Mouse (Mus musculus): ENCODE results near the gene Tmc5. TPM values are rescaled to one million over a fixed set of nuclear protein-coding genes. Genes with fewer than 3 reads are reported as not detected.
A peak's percentile ranks its signal among the peaks of the same experiment; 100 is the strongest.

Tmc5 gene
- polyA plus RNA-seq, 1 experiment, result 74.2 TPM

DNA sequence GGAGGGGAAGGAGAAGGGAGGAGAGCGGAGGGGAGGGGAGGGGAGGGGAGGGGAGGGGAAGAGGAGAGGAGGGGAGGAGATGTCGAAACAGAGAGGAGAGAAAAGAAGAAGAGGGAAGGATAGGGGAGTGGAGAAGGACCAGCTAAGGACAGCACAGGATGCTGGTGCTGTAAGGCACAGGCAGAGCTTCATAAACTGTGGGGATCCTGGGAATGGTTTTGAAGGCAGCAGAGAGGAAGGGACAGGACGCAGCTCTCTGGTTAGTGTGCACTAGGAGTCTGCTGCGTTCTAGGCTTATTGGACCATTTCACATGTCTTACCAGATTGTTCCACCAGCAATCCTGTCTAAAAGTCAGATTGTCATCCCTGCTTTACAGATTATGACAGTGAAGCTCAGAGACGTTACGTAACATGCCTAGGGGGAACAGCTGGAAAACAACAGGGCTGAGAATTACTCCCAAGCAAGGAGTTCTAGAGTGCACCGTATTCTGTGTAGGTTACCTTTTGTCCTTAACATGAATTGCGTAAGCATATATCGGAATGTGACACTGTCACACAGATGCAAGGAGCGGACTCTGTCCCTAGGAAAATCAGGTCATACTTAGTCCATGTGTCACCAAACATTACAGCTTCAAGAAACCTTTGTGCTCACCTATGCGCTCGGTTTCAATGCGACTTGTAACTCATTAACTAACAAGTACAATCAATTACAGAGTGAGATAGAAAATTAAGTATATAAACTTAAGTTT lies 30.6 kb downstream of the Tmc5 start:
- no peaks in the 10 kb centered on the region for H3K4me1 ChIP-seq (ENCODE audit: control insufficient read depth, insufficient read depth, low read length)
- no peak overlapping the region for H3K27ac ChIP-seq (ENCODE audit: control insufficient read depth, insufficient read depth, low read depth, low read length)
- H3K36me3 ChIP-seq (ENCODE audit: control insufficient read depth, insufficient read depth, low read length), result no peaks in the 10 kb centered on the region
- TF ChIP-seq POLR2A (IDR thresholded peaks at IDR 0.05; ENCODE audit: control insufficient read depth, low read depth, low read length) (no peak), CTCF (IDR thresholded peaks at IDR 0.05; ENCODE audit: control insufficient read depth, insufficient read depth, insufficient replicate concordance, low read depth, low read length) (no peak)
- no peaks in the 10 kb centered on the region for H3K27me3 ChIP-seq (ENCODE audit: control insufficient read depth, insufficient read depth, low read length)
- no peak overlapping the region for H3K4me3 ChIP-seq (ENCODE audit: control insufficient read depth, low read depth, low read length)

DNA sequence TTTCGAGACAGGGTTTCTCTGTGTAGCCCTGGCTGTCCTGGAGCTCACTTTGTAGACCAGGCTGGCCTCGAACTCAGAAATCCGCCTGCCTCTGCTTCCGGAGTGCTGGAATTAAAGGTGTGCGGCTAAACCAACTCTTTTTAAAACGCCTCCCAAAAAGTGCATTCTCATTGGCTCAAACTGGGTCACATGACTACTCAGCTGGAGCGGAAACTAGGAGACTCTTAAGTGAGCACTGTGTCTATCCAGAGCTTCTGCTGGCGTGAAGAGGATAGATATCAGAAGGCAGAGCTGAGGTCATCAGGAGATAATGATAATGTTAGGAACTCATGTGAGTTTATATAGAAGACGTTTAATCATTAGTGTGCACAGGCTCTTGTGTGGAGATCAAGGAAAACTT lies 36.0 kb downstream of the Tmc5 start:
- Histone ChIP-seq H3K27ac (ENCODE audit: control insufficient read depth, insufficient read depth, low read depth, low read length) (no peak overlapping the region), H3K27me3 (ENCODE audit: control insufficient read depth, insufficient read depth, low read length) (no peaks in the 10 kb centered on the region), H3K4me3 (ENCODE audit: control insufficient read depth, low read depth, low read length) (peak overlapping the region; percentile 11), H3K36me3 (ENCODE audit: control insufficient read depth, insufficient read depth, low read length) (no peaks in the 10 kb centered on the region), H3K4me1 (ENCODE audit: control insufficient read depth, insufficient read depth, low read length) (no peaks in the 10 kb centered on the region)
- TF ChIP-seq POLR2A (IDR thresholded peaks at IDR 0.05; ENCODE audit: control insufficient read depth, low read depth, low read length), result no peak
- TF ChIP-seq CTCF (IDR thresholded peaks at IDR 0.05; ENCODE audit: control insufficient read depth, insufficient read depth, insufficient replicate concordance, low read depth, low read length), result no peak

DNA sequence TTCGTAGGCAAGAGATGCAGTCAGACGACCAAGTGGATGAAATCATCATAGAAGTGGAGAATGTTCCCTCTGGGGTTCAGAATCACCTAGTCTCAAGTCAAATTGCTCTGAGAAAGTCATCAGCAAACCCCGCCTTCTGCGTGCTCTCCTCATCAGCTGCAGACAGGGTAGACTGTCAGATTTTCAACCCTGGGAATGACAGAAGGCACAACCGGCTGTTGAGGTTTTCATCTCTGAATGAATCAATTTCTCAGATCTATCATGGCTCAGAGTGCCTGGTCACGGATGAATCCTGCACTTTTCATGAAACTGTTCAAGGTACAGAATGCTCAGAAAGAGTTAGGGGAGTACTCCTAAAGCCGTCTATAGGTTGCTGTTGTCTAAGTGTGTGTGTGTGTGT lies 36.9 kb downstream of the Tmc5 start:
- H3K4me3 ChIP-seq (ENCODE audit: control insufficient read depth, low read depth, low read length), result peak overlapping the region; percentile 76
- no peak for TF ChIP-seq CTCF (IDR thresholded peaks at IDR 0.05; ENCODE audit: control insufficient read depth, insufficient read depth, insufficient replicate concordance, low read depth, low read length)
- no peak for TF ChIP-seq POLR2A (IDR thresholded peaks at IDR 0.05; ENCODE audit: control insufficient read depth, low read depth, low read length)
- no peaks in the 10 kb centered on the region for H3K27me3 ChIP-seq (ENCODE audit: control insufficient read depth, insufficient read depth, low read length)
- H3K36me3 ChIP-seq (ENCODE audit: control insufficient read depth, insufficient read depth, low read length), result no peaks in the 10 kb centered on the region
- H3K27ac ChIP-seq (ENCODE audit: control insufficient read depth, insufficient read depth, low read depth, low read length), result no peak overlapping the region
- no peaks in the 10 kb centered on the region for H3K4me1 ChIP-seq (ENCODE audit: control insufficient read depth, insufficient read depth, low read length)

DNA sequence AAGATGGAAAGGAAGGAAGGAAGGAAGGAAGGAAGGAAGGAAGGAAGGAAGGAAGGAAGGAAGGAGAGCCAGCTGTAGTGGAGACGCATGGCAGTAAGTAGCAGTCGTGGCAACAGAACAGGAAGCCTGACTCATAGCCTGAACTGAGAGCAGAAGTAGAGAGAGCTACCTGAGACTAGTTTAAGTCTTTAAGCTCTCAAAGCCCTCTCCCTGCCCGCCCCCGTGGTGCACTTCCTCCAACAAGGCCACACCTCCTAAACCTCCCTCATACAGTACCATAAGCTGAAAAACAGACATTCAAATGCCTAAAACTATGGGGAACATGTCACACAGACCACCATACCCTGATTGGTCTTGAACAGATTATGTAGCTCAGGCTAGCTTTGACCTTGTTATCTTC lies 40.4 kb downstream of the Tmc5 start:
- TF ChIP-seq POLR2A (IDR thresholded peaks at IDR 0.05; ENCODE audit: control insufficient read depth, low read depth, low read length) (no peak), CTCF (IDR thresholded peaks at IDR 0.05; ENCODE audit: control insufficient read depth, insufficient read depth, insufficient replicate concordance, low read depth, low read length) (no peak)
- Histone ChIP-seq H3K4me3 (ENCODE audit: control insufficient read depth, low read depth, low read length) (no peak overlapping the region), H3K27ac (ENCODE audit: control insufficient read depth, insufficient read depth, low read depth, low read length) (no peak overlapping the region), H3K27me3 (ENCODE audit: control insufficient read depth, insufficient read depth, low read length) (no peaks in the 10 kb centered on the region), H3K4me1 (ENCODE audit: control insufficient read depth, insufficient read depth, low read length) (no peaks in the 10 kb centered on the region), H3K36me3 (ENCODE audit: control insufficient read depth, insufficient read depth, low read length) (no peaks in the 10 kb centered on the region)

DNA sequence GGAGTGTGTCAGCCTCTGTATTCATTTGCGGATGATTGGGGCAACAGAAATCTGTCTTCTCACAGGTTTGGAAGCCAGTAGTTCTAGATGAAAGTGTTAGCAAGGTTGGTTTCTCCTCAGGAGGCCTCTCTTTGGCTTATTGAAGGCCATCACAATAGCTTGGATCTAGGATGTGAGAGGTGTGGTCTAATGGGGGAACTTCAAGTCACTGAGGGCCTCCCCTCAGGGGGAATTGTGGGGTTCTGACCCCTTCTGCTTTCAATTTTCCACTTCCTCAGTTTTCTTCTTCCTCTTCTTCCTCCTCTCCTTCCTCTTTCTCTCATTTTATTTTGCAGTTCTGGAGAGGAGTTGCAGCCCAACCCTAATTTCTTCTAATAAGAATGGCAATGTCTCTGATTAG lies 49.1 kb downstream of the Tmc5 start:
- TF ChIP-seq CTCF (IDR thresholded peaks at IDR 0.05; ENCODE audit: control insufficient read depth, insufficient read depth, insufficient replicate concordance, low read depth, low read length) (no peak), POLR2A (IDR thresholded peaks at IDR 0.05; ENCODE audit: control insufficient read depth, low read depth, low read length) (no peak)
- H3K4me3 ChIP-seq (ENCODE audit: control insufficient read depth, low read depth, low read length), result no peak overlapping the region
- no peaks in the 10 kb centered on the region for H3K36me3 ChIP-seq (ENCODE audit: control insufficient read depth, insufficient read depth, low read length)
- no peak overlapping the region for H3K27ac ChIP-seq (ENCODE audit: control insufficient read depth, insufficient read depth, low read depth, low read length)
- no peaks in the 10 kb centered on the region for H3K4me1 ChIP-seq (ENCODE audit: control insufficient read depth, insufficient read depth, low read length)
- H3K27me3 ChIP-seq (ENCODE audit: control insufficient read depth, insufficient read depth, low read length), result no peaks in the 10 kb centered on the region

DNA sequence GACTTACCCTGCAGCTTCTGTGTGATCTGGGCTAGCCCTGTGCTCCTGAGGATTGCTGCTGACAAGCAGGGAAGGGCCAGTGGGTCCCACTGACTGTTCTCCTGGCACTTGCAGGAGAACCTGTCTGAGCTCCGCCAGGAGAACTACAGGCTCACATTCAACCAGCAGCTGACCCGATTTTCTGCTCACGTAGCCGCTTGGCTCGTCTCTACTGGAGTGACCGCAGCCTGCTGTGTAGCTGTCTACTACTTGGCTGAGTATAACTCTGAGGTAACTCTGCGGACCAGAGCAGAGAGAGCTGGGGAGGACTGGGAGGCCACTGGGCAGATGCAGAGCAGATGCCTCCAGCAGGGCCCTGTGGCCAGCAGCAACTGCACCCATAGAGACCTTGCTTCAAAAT lies 52.2 kb downstream of the Tmc5 start:
- no peak overlapping the region for H3K4me3 ChIP-seq (ENCODE audit: control insufficient read depth, low read depth, low read length)
- H3K27ac ChIP-seq (ENCODE audit: control insufficient read depth, insufficient read depth, low read depth, low read length), result no peak overlapping the region
- no peaks in the 10 kb centered on the region for H3K4me1 ChIP-seq (ENCODE audit: control insufficient read depth, insufficient read depth, low read length)
- H3K36me3 ChIP-seq (ENCODE audit: control insufficient read depth, insufficient read depth, low read length), result no peaks in the 10 kb centered on the region
- TF ChIP-seq POLR2A (IDR thresholded peaks at IDR 0.05; ENCODE audit: control insufficient read depth, low read depth, low read length) (no peak), CTCF (IDR thresholded peaks at IDR 0.05; ENCODE audit: control insufficient read depth, insufficient read depth, insufficient replicate concordance, low read depth, low read length) (no peak)
- H3K27me3 ChIP-seq (ENCODE audit: control insufficient read depth, insufficient read depth, low read length), result no peaks in the 10 kb centered on the region

DNA sequence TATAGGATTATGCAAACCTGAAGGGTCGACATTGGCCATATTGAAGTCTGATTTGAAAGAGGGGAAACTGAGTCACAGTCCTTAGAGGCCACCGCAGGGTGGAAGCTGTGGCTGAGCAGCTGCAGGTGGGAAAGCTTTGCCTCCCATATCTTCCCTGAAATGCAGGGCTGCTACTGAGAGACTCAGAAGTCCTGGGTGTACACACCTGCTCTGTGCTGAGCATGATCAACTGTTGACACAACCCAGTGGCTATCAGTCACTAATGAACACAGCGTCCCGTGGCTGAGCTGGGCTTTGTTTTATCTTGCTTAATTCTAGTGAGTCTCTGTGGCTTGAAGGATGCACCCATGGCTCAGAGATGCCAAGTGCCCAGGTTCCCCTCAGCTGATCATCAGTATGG lies 53.0 kb downstream of the Tmc5 start:
- Histone ChIP-seq H3K4me1 (ENCODE audit: control insufficient read depth, insufficient read depth, low read length) (no peaks in the 10 kb centered on the region), H3K36me3 (ENCODE audit: control insufficient read depth, insufficient read depth, low read length) (no peaks in the 10 kb centered on the region), H3K27me3 (ENCODE audit: control insufficient read depth, insufficient read depth, low read length) (no peaks in the 10 kb centered on the region), H3K4me3 (ENCODE audit: control insufficient read depth, low read depth, low read length) (no peak overlapping the region), H3K27ac (ENCODE audit: control insufficient read depth, insufficient read depth, low read depth, low read length) (no peak overlapping the region)
- no peak for TF ChIP-seq POLR2A (IDR thresholded peaks at IDR 0.05; ENCODE audit: control insufficient read depth, low read depth, low read length)
- TF ChIP-seq CTCF (IDR thresholded peaks at IDR 0.05; ENCODE audit: control insufficient read depth, insufficient read depth, insufficient replicate concordance, low read depth, low read length), result no peak
